Mouse (Mus musculus) thymus, postnatal 36 days (tissue): ENCODE data around the gene E330009J07Rik.

Experiments used
- DNase-seq, 2 experiments: peaks; one replicate each; pipeline ENCODE4 v3.0.0; 2022; ENCODE audit warnings: mixed read lengths in 2 of 2

E330009J07Rik gene

GRCm38 (mm10) chr6:40428696-40429095 is 7.2 kb downstream of the E330009J07Rik start:
- DNase-seq, result no peak

- no peak for DNase-seq
These were observed 8.5 kb downstream of the E330009J07Rik start for GRCm38 (mm10) chr6:40427441-40427840.

GRCm38 (mm10) chr6:40423774-40424173 is 12.2 kb downstream of the E330009J07Rik start:
- DNase-seq, result peak; percentile 51 to 59

GRCm38 (mm10) chr6:40423013-40423412 is 12.9 kb downstream of the E330009J07Rik start:
- no peak for DNase-seq

- DNase-seq, result no peak
These were observed 14.8 kb downstream of the E330009J07Rik start for GRCm38 (mm10) chr6:40421099-40421498.

- no peak for DNase-seq
These were observed 17.5 kb downstream of the E330009J07Rik start for GRCm38 (mm10) chr6:40418386-40418785.

GRCm38 (mm10) chr6:40415799-40416198 is 20.1 kb downstream of the E330009J07Rik start:
- DNase-seq, result no peak

GRCm38 (mm10) chr6:40413565-40413964 is 22.4 kb downstream of the E330009J07Rik start:
- DNase-seq, result no peak

- no peak for DNase-seq
These were observed 22.9 kb downstream of the E330009J07Rik start for GRCm38 (mm10) chr6:40413046-40413445.

GRCm38 (mm10) chr6:40411085-40411484 is 24.9 kb downstream of the E330009J07Rik start:
- DNase-seq, result no peak

GRCm38 (mm10) chr6:40403640-40404285 is 32.2 kb downstream of the E330009J07Rik start:
- DNase-seq, result no peak

- DNase-seq, result no peak
These were observed 33.9 kb downstream of the E330009J07Rik start for GRCm38 (mm10) chr6:40402031-40402430.

GRCm38 (mm10) chr6:40393213-40393612 is 42.7 kb downstream of the E330009J07Rik start:
- DNase-seq, result peak in 1 of 2 experiments; percentile 11

GRCm38 (mm10) chr6:40390975-40391374 is 45.0 kb downstream of the E330009J07Rik start:
- no peak for DNase-seq

GRCm38 (mm10) chr6:40388660-40389059 is 47.3 kb downstream of the E330009J07Rik start:
- no peak for DNase-seq

- no peak for DNase-seq
These were observed 50.3 kb downstream of the E330009J07Rik start for GRCm38 (mm10) chr6:40385682-40386081.

GRCm38 (mm10) chr6:40381908-40382307 is 54.0 kb downstream of the E330009J07Rik start:
- no peak for DNase-seq

GRCm38 (mm10) chr6:40380181-40380580 is 55.8 kb downstream of the E330009J07Rik start:
- DNase-seq, result no peak

GRCm38 (mm10) chr6:40371031-40371430 is 64.9 kb downstream of the E330009J07Rik start:
- DNase-seq, result no peak

- no peak for DNase-seq
These were observed 82.6 kb downstream of the E330009J07Rik start for GRCm38 (mm10) chr6:40353360-40353759.
